Mouse (Mus musculus) adrenal gland, adult 18-20 months (tissue): ENCODE results near the gene Palld. TPM values are rescaled to one million over a fixed set of nuclear protein-coding genes. Genes with fewer than 3 reads are reported as not detected.
A peak's percentile ranks its signal among the peaks of the same experiment; 100 is the strongest.

Experiments used
- DNase-seq, 2 experiments: peaks; one replicate each; pipeline ENCODE4 v3.0.0; 2021 to 2022; ENCODE audit warnings: low spot score in 2 of 2
- long read RNA-seq, 2 experiments: library from polyadenylated mRNA; stranded (forward); transcript quantifications; one replicate each; pipeline ENCODE4 v2.0.0; 2021
- total RNA-seq, 2 experiments: library from RNA; stranded (reverse); gene quantifications; 1 replicate in 1 of 2; 2 replicates in 1 of 2; pipeline ENCODE4 v1.2.3; 2021

Gene Palld
- total RNA-seq, result 10 to 100 TPM; 31.9 to 45.7 TPM
- long read RNA-seq, experiment 1, full-length matches to known transcripts, result 43 of 63 reads
- long read RNA-seq, experiment 1, partial matches to known transcripts, result 12 of 63 reads
- long read RNA-seq, experiment 1, other reads (novel, unspliced or antisense), result 8 of 63 reads
- long read RNA-seq, experiment 2, full-length matches to known transcripts, result 69 of 114 reads
- long read RNA-seq, experiment 2, partial matches to known transcripts, result 37 of 114 reads
- long read RNA-seq, experiment 2, other reads (novel, unspliced or antisense), result 8 of 114 reads

GRCm38 (mm10) chr8:61902521-61902920 is at the start of gene Palld:
Gene Palld, minus strand, starts transcription at chr8:61902690.
- DNase-seq, result no peak

DNA sequence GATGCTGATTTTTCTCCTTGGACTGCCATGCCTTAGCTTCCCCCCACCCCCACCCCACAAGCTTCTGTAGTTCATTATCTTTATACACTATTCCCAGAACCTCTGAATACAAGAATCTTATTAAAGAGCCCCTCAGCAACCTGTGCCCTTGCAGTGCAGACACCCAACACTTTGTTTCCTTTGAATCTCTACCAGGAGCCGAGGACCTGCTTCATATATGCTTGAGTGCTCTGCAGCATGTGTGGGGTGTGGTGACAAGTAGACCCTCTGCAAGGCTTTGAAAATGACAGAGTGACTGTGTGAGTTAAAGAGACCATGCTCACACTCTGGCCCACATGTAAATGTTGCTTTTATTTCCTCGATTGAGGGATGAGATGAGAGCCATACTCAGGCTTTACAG is 35.1 kb upstream of the Palld start:
- DNase-seq, result no peak

GRCm38 (mm10) chr8:61933243-61933642 is 30.8 kb upstream of the Palld start:
- no peak for DNase-seq

DNA sequence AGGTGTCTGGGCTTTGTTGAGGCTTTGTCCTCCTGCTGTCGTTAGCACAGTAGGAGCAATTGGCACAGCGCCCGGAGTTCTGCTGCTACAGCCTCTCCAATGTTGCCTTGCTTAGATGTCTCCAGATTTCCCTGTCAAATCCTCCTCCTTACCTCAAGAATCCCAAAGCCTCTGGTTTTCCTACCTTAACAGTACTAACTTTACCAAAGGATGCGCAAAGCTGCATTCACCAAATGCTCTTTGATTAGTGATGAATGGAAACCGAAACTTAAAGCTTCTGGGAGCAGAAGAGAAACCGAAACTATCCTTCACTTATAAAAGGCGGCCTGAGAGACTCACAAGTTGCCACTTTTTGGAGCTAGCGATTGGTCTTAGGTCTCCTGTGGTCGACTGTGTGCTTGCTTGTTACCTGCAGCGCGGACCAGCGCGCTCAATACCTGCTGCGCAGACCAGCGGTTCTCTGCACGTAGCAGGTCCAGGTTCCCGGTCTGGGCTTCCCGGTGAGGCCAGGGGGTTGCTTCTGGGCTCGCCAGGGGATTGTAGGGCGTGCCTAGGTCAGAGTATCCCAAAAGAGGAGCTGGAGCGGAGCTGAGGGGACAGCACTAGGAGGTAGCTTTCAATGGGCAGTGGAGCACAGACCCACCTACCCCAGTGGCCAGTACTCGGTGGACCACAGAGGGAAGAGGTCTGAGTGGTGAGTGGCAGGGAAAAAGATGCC is 25.4 kb upstream of the Palld start, which contains the start of gene Ddx60:
Ddx60 (plus strand) TSS at position 311 of the 718 bp plus-strand sequence.
- DNase-seq, result peak; percentile 73 to 77

GRCm38 (mm10) chr8:61924518-61924917 is 22.0 kb upstream of the Palld start:
- no peak for DNase-seq

- no peak for DNase-seq
Observed at GRCm38 (mm10) chr8:61921454-61922054, 19.1 kb upstream of the Palld start.

DNA sequence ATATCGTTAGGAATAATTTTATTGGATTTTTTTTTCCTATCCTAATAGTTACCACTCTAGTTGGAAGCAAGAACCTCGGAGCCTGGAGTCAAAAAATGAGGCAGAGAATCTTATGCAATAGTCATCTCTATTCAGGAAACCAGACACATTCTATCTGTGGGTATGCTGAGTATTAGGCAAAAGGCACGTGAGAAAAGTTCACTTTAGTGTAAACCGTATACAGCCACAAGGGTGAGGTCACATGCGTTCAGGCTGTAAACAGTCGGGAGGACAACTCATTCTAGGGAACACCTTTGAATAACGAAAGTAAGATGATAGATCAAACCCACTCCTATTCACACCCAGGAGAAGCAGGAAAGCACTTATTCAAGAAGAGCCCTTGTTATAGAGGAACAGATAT is 17.9 kb upstream of the Palld start:
- DNase-seq, result no peak

DNA sequence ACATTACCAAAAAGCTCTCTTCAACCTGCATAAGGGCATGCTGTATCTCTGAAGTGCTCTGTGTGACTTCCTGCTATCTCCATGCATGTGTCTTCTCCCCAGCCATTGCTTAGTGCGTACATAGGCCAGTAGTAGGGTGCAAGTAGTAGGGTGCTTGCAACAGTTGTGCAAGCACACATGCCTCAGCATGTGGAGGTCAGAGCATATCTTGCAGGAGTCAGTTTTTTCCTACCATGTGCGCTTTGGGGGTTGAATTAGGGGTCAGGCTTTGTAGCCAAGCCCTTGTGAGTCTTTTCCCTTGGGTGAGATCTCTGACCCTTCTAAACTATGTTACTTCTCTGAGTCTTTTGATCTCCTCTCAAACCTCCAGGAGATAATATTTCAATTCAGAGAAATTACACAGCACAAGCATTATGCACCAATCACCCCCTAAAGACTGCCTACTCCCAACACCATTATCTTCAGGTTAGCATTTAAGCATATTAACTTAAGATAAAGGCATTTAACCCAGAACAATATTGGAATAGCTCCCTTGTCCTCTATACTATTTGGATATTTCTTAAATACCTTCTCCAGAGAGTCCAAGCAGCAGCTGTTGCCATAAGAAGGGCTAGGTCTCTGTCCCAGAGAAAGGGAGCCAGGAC is 16.8 kb upstream of the Palld start:
- no peak for DNase-seq

- no peak for DNase-seq
Observed at GRCm38 (mm10) chr8:61917287-61917686, 14.8 kb upstream of the Palld start.

- no peak for DNase-seq
Observed at GRCm38 (mm10) chr8:61913957-61914356, 11.5 kb upstream of the Palld start.

DNA sequence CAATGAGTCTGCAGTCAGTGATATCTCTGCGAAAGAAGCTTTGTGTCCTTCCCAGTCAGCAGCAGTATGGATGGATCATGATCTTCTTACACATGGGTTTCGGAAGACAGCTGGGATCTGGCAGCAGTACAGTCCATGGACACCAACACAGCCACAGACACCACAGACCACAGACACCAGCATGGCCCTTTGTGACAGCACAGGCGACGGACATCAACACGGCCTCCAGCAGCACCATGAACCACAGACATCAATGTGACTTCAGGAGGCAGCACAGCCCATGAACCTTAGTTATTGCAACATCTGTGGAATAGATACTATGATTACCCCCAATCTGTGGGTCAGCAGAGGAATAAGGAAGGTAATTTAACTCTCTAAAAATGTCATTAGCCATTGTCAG is 10.3 kb upstream of the Palld start:
- DNase-seq, result no peak

GRCm38 (mm10) chr8:61909313-61909712 is 6.8 kb upstream of the Palld start:
- no peak for DNase-seq

DNA sequence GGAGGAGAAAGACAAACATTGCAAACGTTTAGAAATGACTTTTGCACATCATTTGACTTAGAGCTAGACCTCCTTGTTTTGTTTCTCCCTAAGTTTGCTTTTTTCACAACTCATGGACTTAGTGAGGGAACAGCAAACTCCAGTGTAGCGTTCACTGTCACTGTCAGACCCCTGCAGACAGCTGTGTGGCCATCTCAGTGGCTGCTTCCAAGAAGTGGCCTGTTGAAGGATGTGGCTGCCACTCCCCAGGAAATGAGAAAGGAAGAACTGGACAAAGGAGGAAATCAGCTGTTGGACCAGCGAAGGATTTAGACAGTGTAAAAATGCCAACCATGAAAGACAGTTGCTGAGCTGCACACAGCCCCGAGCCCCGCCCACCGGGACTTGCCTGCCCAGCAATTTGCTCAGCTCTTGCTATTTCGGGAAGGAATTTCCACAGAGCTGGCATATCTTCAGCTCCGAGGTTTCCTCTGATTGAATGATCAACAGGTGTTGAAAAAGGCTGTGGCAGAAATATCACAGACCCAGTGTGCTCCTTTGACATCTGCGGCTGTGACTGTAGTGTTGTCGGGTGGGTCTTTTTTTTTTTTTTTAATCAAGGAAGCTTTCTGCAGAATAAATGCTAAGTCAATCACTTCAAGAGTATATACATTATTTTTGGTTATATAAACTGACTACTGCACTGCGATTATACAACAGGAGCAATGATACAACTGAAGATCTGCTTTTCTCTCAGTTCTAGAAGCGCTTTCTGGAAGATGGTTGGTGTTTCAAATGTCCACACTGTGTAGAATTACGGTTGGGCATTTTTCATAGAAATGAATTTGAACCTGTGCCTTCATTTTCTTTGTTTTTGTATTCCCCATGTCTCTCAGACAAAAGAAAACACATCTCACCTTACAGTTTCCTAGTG is 6.1 kb upstream of the Palld start:
- DNase-seq, result peak in 1 of 2 experiments; percentile 31

DNA sequence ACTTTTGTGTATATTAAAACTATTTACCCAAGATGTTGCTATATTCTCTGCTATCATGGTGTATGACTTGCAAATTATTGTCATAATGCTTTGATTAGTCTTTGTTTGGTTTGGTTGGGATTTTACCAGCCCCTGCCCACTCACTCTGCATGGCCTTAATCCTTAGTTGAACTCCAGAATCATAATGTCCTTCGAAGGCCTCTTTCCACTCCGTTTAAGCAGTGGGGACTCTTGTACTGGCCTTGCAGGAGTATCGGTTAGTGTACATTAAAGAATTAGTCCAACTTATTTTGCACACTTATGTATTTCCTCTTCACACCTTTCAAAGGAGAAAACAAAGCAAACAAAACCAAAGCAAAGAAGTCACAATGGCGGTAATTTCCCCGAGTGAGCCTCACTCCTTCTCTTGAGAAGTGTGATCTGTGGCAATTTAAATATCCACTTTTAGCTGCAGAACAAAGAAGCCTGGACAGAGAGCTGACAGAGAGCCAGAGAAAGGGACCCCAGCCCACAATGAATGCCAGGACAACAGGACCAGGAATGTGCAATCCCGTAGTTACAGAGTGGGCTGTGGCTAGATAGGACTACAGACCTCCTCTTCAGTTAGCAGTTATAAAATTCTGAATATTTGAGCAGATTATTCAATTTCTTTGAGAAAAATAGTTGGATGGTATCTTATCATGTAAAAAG is 1.3 kb downstream of the Palld start:
- no peak for DNase-seq

- DNase-seq, result no peak
Observed at GRCm38 (mm10) chr8:61897402-61897801, 5.1 kb downstream of the Palld start.

DNA sequence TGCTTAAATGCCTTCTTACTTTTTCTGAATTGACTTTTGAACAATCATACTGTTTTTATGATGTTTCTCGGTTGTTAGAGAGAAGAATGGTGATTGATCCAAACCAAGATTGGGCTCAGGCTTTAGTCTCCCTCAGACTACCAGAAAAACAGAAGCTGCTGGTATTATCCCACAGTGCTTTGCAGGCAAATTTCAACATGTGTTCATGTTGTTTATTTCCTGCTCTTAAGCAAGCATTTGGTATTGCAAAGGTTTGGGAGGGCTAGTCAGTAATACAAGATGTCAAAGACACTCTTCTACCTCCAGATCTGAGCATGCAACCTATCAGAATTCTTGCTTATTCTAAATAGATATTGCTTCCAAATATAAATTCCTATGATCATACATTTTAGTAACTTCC is 5.7 kb downstream of the Palld start:
- no peak for DNase-seq

DNA sequence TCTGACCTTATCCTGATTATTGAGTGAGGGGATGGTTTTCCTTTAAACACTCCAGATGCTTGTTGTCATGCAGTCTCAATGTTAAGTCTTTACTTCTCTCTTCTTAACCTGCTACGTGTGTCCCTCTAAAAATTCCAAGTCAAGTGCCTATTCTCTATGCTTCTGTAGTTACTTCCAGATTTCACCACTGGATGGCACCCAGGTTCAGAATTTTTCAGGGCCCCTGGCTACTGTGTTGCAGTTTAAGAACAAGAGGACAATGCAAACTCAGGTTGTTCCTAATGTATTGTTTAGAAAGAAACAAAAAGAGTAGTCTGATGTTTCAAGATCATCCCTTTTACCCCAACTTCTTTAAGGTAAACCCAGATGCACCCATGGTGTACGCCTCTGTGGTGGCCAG is 8.4 kb downstream of the Palld start:
- DNase-seq, result peak; percentile 48 to 53

DNA sequence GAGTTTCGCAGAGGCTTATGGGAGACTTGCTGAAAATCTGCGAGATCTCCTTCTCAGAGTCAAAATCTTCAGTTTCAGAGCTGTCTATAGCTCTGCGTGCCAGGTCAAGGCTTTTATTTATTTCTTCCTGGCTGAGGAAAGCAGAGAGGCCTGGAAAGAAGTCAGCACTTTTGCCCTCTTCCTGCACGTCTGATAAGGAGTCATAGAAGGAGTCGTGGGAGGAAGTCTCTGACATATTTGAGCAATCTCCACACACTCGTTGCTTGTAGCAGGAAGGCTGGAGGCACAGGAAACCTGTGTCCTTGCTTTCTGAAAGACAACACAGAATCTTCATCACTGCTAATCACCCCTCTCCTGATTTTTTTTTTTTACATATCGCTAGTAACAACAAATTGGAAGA is 24.9 kb downstream of the Palld start:
- DNase-seq, result no peak

DNA sequence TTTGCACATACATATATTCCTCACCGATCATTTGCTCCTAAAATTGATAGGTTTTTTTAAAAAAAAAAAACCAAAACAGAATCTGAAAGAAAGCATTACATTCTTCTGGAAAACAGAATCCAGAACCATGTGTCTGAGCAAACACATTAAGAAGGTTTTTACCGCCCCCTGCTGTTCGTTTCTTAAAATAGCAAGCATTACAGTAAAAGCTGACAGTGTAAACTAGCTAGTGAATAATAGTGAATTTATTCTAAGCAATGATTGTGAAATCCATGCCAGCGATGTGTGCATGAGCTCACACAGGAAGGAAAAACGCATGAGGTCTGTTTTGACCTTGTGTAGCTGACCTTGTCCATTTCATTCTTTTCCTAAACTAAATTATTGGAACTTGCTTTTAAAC is 27.2 kb downstream of the Palld start:
- peak; percentile 29 to 51 for DNase-seq

GRCm38 (mm10) chr8:61873994-61874393 is 28.5 kb downstream of the Palld start:
- no peak for DNase-seq
